Mouse (Mus musculus) megakaryocyte progenitor cell, adult 5-6 weeks (primary cell): ENCODE measurements at regions not wholly inside any gene's neighbourhood (a gene's known extent, or its start where the extent isn't known, plus 50 kb on each side); places are given as distances from the start of the nearest gene placed in this dataset.
A peak's percentile ranks its signal among the peaks of the same experiment; 100 is the strongest.

Experiments used
- ATAC-seq: replicated peaks from 2 replicates; pipeline ENCODE4 v1.8.0; 2016; ENCODE audit warnings: mild to moderate bottlenecking, moderate TSS enrichment, inconsistent platforms; ENCODE audit not compliant: poor library complexity

DNA sequence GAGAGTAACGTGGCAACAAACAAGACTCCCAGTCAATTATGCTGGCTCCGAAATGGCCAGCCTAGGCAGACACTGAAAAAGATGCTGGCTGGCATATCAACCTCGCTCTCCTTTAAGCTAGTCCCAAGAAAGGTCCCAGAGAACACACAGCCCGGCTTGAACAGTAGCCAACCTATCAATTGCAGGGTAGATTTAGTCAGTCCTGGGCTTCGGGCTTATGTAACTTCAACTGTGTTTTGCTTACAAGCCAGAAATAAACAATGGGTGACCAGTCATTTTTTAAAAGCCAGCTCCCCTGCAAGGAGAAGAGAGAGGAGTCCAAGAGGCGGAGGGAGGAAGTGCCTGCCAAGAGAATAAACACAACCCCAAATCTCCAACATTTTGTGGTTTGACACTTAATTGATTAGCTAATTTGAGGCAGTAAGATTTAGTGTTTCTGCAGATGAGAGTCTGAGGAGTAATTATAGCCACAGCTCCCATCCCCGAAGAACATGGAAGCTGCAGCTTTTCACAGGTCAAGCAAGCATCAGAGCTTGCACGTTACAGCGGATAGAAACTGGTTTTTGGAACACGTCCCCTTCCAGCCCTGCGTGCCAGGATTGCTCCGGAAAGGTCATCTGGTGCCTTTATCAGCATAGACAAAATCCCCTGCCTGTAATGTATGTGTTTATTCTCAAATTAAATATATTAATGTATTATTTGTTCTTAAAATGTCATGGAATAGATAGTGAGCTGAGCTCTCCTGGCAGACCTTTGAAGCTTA, 322.1 kb downstream of the Gm45692 start:
- no peak for ATAC-seq

DNA sequence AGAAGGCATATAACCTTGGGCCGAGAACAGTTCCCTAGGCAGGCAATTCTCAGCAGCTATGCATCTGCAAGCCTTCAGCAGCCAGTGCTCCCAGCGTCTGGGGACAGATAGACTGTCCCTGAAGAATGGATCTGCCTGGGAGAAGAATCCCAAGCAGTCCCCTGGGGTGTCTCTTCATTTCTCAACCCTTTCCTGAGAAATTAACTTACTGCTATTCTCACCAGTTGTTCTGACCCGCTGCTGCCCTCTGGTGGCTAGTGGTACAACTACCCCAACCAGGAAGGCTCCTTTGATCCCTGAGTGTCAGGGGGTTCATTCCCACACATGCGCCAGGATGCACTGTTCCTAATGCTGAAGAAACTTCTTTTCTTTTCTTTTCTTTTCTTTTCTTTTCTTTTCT, 323.7 kb downstream of the Gm45692 start:
- ATAC-seq, result peak; percentile 76

DNA sequence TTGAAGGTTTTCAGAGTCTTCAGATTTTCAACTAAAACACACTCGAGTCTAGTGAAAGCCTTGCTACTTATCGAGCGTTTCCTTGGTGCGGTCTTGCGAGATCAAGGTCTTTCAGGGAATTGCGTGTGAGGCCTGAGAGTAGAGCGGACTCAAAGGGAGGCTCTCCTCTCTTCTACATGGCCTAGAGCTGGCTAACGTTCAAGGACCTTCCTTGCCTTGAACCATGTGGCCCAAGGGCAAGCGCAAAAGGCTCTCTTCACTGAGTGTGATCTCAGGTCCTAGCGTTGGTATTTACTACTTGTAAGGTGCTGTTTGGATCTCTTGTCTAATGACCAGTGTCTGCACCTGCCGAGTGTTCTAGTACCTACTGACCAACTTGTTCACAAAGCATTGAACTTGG, 324.4 kb downstream of the Gm45692 start:
- no peak for ATAC-seq

DNA sequence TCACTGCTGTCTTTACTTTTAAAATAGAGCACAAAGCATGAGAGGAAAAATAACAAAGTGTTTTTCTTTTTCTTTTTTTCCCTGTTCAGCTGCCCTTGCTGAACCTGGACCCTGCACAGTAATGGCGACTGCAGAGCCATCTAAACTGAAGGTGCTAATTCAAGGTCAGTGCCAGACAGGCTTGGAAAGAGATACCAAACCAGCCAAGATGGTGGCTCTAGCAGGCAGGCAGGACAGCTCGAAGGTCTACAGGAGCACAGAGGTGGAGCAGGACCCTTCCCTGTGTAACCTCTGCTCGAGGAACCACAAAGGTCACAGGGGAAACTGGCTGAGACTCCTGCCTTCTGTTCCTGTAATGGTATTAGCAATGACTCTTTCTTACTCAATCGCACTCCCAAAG, 326.7 kb downstream of the Gm45692 start:
- no peak for ATAC-seq

DNA sequence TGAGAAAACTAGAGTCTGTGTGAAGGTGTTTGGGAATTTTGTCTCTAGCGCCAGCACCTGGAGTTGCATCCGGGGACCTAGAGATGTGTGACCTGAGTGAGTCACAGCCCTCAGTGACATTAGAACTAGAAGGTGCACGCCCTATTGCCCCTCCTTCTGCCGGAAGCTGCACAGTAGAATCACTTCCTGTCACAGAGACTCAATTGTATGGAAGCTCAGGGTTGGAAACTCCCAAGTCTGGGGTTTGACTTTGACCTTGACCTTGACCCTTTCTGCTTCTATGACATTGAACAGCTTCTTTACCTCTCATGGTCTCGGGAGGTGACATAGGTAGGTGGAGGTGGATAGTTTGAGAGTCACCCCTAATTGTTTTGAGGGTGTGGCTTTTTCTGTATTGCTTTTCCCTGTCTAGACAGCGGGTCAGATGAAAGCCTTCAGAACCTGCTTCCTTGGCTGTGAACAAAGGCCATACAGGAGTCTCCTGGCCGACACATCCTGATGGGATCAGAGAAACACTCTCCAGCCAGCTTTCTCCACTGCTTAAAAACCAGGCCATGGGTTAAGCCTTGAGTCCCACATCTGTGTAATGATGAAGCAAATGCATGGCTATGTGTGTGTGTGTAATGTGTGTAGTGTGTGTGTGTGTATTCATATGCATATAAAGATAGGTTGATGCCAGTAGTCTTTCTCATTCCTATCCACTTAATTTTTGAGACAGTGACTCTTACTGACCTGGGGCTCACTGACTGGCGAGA, 328.7 kb downstream of the Gm45692 start:
- ATAC-seq, result no peak

DNA sequence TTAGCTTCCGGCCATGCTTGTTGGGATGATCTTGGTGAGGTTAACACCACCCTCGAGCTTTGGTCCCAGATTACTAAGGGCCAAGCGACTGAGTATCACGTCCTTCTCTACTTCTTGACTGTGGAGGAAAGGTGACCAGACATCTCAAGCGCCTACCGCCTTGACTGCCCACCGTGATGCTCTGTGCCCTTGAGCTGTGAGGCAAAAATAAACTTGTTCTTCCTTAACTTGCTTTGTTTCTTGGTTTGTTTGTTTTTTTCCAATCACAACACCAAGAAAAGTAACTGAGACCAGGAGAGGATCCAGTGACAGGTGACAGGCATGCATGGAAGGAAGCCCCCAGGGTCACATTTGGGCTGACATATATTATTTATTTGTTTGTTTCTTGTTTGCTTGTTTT, 330.0 kb downstream of the Gm45692 start:
- ATAC-seq, result no peak

DNA sequence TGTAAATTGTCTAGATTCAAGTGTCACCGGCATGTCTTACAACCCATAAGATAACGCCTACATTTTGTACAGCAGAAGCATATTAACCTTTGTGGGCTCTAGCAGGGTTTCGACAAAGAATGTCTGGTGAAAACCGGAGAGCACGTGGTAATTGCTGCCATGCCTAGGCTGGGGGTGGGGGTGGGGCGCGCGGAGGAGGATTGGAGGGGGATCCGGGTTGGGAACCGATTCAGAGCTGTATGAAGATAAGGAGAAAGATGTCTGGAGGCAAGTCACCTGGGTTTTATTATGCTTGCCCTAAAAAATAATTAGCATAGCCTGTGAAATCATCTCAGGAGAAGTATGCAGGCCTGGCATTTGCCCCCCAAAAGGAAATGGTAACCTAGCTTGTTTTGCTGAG, 331.2 kb downstream of the Gm45692 start:
- ATAC-seq, result no peak

DNA sequence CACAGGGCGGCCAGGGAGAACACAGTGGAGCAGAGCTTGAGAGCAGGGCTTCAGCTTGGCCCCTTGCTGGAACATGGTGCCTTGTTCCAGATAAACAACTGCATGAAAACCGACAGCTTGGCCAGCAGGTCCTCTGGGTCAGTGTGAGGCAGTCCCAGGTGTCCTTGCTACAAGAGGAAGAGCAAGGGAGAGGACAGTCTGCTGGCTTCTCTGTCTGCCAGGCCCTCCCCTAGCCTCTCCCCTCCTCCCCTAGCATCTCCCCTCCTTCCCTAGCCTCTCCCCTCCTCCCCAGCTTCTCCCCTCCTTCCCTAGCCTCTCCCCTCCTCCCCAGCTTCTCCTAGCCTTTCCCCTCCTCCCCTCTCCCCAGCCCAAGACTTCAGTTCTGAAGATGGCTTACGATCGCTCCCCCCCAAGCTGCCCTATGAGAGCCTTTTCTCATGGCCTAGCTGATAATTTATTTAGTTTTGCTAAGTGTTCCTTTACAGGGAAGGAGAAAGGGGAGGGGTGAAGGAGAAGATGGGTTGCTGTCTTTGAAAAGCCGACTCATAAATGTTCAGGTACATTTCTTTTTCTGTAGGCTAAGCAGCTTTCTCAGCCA, 333.7 kb downstream of the Gm45692 start:
- ATAC-seq, result no peak

DNA sequence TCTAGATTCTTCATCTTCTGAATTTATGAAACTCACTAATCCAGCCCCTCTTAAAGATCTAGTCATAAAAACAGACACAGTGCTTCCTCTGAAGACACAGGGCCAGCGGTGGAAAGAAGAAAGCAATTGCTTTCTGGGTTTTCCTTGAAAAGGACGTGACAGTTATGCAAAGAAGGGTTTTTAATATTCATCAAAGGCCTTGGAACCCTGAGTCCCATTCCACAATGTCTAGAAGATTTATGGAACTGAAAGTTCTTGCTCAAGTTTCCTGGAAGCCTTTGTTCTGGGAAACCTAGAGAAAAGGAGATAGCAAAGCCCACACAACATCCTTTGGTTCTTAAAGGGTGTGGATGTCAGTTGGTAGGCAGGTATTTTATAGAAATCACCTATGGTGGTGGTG, 346.0 kb downstream of the Gm45692 start:
- no peak for ATAC-seq

DNA sequence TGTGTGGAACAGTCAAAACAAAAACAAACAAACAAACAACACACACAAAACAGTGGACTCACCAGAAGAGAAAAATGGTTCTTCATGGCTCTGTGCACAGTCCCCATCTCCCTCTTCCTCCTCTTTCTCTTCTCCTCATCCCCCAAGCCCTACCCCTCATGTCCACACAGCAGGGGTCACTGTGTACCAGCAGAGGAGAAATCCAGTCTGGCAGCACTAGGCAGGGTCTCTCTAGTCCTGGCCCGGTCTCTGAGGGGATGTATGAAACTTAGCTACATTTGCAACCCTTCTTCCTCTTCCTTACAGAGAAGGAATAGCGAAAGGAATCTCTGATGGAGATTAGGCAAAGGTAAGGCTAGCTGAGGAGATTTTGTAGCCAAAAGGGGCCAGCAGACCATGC, 349.1 kb downstream of the Gm45692 start:
- no peak for ATAC-seq

DNA sequence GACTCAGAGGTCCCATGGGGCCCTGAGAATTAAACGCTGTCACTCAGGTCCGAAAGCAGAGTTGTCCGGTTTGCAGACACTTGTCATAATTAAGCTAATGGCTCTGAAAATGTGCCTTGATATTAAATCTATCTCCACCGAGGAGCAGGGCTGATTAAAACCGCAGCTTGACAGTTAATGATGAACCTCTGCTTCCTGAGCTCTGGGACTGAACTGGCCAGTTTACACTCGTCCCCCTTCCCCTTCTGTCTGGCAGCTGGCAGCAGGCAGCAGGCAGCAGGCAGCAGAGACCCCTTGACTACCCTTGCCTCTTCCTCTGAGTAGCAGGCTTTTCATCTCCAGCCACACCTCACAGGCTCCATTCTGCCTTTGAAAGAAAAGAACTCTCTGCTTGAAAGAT, 350.4 kb downstream of the Gm45692 start:
- no peak for ATAC-seq

DNA sequence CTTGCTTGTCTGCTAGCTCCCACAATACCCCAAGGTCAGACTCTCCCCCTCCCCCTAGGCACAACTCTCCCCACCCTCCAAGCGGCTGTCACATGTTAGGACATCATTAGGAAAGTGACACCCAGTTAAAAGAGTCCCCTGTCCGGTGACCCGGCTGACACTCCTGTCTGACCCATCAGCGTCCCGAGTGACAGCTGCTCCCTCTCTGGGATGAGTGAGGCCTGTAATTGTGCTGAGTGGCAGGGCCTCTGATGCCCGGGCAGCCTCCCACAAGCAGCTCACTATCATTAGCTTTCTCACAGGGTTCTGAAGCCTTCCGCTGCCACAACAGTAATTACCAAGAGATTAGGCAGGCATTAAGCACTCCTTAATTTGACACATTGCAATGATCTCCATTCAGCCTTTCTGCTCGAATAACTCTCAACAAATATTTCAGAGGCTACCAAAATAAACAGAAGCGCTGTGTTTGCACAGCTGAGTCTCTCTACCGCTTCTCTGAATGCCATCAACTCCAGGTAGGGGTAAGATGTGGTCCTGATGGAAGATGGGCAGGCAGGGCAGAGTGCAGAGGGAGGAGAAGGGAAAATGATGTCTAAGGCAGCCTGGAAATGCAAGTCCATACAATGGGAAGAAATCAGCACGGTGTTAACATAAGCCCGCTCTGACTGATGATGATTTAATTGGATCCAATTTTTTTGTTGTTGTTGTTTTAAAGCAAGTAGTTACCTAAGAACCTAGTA, 352.6 kb downstream of the Gm45692 start:
- ATAC-seq, result no peak

DNA sequence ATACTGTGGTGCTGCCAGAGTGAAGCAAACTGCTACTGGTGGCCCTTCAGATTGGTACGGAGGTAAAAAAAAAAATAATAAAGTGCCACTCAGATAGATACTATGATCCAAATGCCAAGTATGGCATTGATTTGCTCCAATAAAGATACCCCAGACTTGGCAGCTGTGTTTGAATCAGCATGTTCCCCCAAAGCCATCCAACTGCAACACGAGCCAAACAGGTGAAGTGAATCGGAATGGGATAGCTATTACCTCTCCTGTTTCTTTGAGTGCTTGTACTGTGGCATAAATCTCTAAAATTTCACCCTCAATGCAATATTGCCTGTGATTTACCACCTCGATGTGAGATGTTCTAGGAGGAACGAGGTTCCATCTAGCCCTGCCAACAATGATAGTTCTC, 365.4 kb downstream of the Gm45692 start:
- ATAC-seq, result no peak

DNA sequence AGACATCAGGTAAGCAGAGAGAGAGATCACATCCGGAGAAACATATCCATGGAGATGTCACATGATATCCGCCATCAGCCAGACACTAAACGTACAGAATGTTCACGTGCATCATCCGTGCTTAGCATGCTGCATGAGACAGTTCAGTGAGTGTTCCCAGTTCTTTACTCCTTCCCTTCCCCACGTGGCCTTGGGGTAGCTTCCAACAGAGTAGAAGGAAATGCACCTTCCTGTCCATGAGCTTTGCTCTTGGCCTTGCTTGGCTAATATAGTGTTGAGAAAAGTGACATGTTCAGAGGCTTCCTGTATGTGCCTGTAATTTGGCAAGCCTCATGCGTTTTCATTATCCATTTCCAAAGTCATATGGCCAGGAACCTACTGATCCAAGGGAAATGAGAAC, 368.5 kb downstream of the Gm45692 start:
- ATAC-seq, result no peak

DNA sequence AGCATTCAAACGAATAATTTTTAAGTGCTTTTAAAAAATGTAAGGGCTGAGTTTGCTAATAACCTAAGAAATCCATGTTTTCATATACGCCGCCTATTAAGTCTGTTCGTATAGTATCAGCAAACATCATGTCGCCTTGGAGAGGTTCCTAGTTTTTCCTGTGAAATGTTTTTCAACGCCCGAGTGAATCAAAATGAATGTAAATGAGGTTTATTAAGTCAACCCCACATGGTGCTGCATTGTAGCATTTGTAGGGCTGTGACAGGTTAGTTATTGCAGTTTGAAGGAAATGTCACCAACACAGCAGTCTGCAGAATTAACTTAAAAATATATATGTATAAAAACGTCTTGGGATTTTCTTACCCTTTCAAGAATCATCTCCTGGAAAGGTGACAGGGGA, 369.3 kb downstream of the Gm45692 start:
- ATAC-seq, result no peak

DNA sequence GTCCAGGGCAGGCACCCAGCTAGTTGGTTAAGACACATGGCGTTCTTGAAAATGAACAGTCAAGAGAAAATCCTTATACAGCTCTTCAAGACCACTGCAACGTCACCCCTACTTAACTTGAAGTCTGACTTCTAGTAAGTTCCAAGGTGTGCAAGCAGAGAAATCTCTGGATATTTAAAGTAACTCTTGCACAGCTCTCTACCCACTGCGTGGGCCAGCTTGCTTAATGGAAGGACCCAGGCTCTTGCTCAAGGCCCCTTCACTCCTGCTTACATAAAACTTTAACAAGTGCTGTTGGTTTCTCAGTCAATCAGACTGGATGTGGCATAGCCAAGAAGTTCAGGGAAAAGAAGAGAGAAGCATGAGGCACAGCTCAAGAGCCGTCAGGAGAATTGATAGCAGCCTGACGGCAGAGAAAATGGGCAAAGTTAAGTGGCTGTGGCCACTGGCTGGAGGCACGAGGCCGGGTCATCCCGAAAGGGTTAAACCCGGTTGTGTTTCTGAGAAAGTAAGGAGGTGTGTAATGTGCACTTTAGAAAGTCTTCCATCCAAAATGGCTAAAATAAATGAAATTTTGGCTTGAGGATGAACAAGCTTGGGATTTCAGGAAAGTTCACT, 382.0 kb downstream of the Gm45692 start:
- no peak for ATAC-seq

DNA sequence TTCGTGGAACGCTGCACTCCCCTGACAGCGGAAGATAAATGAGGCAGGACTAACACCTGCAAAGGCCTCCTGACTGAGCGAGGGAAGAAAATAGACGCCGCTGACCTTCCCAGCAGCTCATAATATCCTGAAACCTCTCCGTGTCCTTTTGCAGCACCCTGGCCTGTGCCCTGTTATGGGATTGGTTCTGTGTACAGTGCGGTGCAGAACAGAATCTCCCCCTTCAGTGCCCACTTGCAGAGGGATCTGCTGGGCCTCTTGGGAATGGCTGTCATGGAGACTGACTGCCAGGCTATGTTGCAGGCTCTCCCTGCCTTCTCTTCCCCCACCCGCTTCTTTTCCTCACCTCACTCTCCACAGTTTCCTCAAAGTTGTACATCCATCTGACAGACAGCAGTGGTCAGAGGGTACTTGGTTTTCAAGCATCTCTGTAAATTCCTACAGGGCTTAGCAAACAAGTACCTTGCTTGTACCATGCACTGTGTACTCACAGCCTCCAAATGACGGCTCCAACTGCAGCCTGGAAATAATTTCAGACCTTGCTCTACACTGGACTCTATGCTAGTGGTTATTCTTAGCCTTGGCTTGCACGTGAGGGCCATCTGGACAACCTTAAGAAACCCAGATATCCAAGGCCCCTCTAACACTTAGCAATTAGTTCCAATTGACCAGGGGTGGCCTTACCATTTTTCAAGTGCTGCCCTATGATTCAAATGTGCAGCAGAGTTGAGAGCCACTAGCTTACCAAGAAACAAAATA, 382.7 kb downstream of the Gm45692 start:
- no peak for ATAC-seq

DNA sequence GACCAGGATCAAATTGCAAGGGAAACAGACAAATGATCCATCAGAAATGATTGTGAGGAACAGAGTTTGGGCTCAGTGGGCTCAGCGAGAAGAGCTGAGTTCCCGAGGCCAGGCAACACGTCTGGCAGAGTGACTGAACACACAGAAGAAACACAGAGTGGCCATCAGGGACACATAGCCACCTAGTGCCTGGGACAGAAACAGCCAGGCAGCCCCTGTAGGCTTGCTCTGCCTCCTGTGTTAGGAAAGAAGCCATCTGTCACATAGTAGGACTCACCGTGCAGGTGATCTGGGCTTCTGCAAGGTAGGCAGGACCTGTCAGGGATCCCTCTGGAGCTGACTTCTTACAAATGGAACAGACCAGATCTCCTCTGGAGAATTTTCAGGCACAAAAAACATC, 383.4 kb downstream of the Gm45692 start:
- no peak for ATAC-seq

DNA sequence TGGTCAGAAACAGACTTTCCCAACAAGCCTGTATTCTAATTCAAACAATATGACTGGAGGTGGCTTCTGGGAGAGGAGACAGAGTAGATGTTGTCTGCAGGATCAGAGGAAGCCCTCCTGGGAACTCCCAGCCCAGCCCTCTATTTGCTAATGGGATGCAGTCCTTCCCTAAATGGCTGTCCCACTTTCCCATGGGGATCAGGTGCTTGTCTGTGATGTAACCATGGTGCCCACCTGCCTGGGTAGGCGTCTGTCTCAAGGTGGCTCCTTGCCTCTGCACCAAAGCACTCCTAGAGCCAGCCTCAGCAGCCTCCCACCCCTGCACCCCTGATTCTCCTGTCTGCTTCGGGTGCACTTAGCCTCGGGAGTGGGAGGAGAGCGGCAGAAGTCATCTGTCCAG, 384.6 kb downstream of the Gm45692 start:
- ATAC-seq, result no peak

DNA sequence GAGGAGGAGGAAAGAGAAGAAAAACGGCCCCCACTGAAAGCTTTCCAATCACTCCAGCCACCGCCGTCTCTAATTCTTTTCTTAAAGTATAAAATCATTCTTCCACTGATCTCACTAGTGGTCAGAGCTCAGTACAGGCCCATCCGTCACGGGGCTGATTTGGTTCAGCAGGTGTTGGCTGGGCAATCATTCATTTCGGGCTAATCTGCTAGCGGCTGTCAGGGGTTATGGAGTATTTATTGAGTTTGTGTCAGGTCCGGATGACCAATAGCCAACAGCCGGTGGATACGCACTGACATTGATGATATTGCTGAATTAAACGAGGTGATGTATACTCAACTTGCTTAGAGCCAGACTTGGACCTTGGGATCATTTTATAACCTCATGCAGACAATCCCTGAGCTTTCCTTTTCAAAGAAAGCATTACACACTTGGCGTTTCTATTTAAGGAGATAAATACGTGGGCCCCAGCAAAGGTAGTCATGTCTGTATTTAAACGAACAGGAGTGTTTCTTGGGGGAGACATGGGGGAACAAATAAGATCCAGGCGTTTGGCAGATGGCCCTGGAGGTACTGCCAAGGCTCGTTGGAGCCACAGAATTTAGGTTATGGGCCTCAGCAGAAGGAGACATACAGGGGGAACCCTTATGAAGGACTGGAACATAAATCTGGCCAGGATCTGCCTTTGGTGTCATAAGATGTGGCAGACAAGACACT, 385.1 kb downstream of the Gm45692 start:
- no peak for ATAC-seq
